Mouse (Mus musculus): Measurements from ENCODE around the gene Rfpl4.
"Not testable (repeated sequence)": the region's sequence is repeated elsewhere in the genome, so short reads cannot be mapped to it uniquely, and the experiment has no call there.

Gene Rfpl4

GRCm38 (mm10) chr7:5080815-5081214 lies 35.9 kb downstream of the Rfpl4 start:
- DNase-seq (ENCODE audit: low read depth, low spot score): no peak

GRCm38 (mm10) chr7:5080010-5080751 lies 36.6 kb downstream of the Rfpl4 start, which contains the start of gene Epn1:
Gene Epn1 (plus strand): TSS chr7:5080235.
- DNase-seq (ENCODE audit: low read depth, low spot score): peak; percentile 95

- DNase-seq (ENCODE audit: low read depth, low spot score): not testable (repeated sequence)
Measured at GRCm38 (mm10) chr7:5079365-5080009, 37.3 kb downstream of the Rfpl4 start.

- DNase-seq (ENCODE audit: low read depth, low spot score): no peak
Measured at GRCm38 (mm10) chr7:5076931-5077330, 39.8 kb downstream of the Rfpl4 start.

- DNase-seq (ENCODE audit: low read depth, low spot score): no peak
Measured at GRCm38 (mm10) chr7:5074984-5075383, 41.8 kb downstream of the Rfpl4 start.

- no peak for DNase-seq (ENCODE audit: low read depth, low spot score)
Measured at GRCm38 (mm10) chr7:5073586-5073985, 43.2 kb downstream of the Rfpl4 start.

GRCm38 (mm10) chr7:5064886-5065285 lies 51.9 kb downstream of the Rfpl4 start:
- no peak for DNase-seq (ENCODE audit: low read depth, low spot score)

- no peak for DNase-seq (ENCODE audit: low read depth, low spot score)
Measured at GRCm38 (mm10) chr7:5062360-5063001, 54.3 kb downstream of the Rfpl4 start.

GRCm38 (mm10) chr7:5061774-5062359 lies 54.9 kb downstream of the Rfpl4 start, which contains the start of gene U2af2:
Gene U2af2 (plus strand): TSS chr7:5062143.
- DNase-seq (ENCODE audit: low read depth, low spot score): peak; percentile 90

GRCm38 (mm10) chr7:5060944-5061773 lies 55.6 kb downstream of the Rfpl4 start:
- DNase-seq (ENCODE audit: low read depth, low spot score): peak; percentile 97

GRCm38 (mm10) chr7:5060239-5060731 lies 56.5 kb downstream of the Rfpl4 start:
- no peak for DNase-seq (ENCODE audit: low read depth, low spot score)
